8 mouse cellular contexts compared by ENCODE assay signal in the genomic region with DNA sequence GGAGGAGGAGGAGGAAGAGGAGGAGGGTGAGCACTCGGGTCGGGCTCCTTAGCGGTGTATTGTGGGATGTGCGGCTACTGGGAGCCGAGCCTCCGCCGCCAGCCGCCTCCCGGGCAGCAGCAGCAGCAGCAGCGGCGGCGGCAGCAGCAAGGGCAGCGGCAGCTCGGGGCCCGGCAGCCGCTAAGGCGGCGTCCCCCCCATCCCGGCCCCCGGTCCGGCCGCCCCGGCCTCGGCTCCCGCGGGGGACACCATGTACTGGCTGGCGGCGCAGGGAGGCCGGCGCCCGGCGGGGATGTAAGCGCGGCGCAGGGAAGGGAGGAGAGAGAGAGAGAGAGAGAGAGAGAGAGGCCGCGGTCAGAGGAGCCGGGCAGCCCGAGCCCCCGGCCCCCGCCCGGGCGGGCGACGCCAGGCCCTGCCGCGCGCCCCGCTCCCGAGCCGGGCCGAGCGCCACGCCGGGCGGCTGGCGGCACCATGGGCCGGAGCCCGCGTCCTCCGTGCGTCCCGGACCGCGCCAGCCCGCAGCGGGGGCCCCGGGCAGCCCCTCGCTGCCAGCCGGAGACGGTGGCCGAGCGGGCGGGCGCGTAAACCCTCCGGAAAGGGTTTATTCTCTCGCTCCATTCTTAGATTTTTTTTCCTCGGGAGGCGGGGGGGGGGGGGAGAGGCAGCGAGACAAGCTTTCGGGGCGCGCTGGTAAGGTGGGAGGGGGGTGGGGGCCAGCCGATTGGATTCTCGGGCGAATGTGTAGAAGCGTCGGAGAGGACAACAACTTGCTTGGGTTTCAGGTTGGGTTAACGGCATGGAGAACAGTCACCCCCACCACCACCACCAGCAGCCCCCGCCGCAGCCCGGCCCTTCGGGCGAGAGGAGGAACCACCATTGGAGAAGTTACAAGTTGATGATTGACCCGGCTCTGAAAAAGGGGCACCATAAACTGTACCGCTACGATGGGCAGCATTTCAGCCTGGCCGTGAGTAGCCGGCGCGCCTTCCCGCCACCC. TPM values are rescaled to one million over a fixed set of nuclear protein-coding genes. Genes with fewer than 3 reads are reported as not detected.
DNase-seq lines count a peak whose midpoint lies in the region; ATAC-seq and TF ChIP-seq lines count a peak whose summit lies in the region.

Setd1b (plus strand) TSS at position 33 of the 997 bp plus-strand sequence.

- peak within 1 kb of the TSS; percentile 85 for H3K4me3 ChIP-seq in forebrain, postnatal 0 days (ENCODE audit: low read depth, low read length)
- H3K4me3 ChIP-seq in hindbrain, embryonic 16.5 days (ENCODE audit: low read length) = peak within 1 kb of the TSS; percentile 91
- H3K4me3 ChIP-seq in limb, embryonic 11.5 days (ENCODE audit: low read depth, low read length) = peak within 1 kb of the TSS; percentile 95
- H3K4me3 ChIP-seq in midbrain, embryonic 16.5 days (ENCODE audit: low read depth, low read length) = peak within 1 kb of the TSS; percentile 94

- peaks cover 11% of the 10 kb centered on the region for H3K36me3 ChIP-seq in forebrain, postnatal 0 days (ENCODE audit: insufficient read depth)
- peaks cover 11% of the 10 kb centered on the region for H3K36me3 ChIP-seq in hindbrain, embryonic 16.5 days (ENCODE audit: control insufficient read depth, insufficient read depth, low read length)
- peaks cover 15% of the 10 kb centered on the region; the same call in 1 of the 2 replicates for H3K36me3 ChIP-seq in limb, embryonic 11.5 days (ENCODE audit: control insufficient read depth, insufficient read depth, low read length)
- peaks cover 7% of the 10 kb centered on the region; the same call in 1 of the 2 replicates for H3K36me3 ChIP-seq in midbrain, embryonic 16.5 days (ENCODE audit: control insufficient read depth, insufficient read depth, low read length)

- H3K27ac ChIP-seq in forebrain, postnatal 0 days (ENCODE audit: low read depth, low read length) = peak within 1 kb of the TSS; percentile 100
- H3K27ac ChIP-seq in hindbrain, embryonic 16.5 days (ENCODE audit: low read depth, low read length) = peak within 1 kb of the TSS; percentile 99
- H3K27ac ChIP-seq in limb, embryonic 11.5 days (replicated peaks; ENCODE audit: low read depth, low read length) = peak within 1 kb of the TSS; percentile 100
- peak within 1 kb of the TSS; percentile 100 for H3K27ac ChIP-seq in midbrain, embryonic 16.5 days (ENCODE audit: low read length)

- H3K4me1 ChIP-seq in forebrain, postnatal 0 days (ENCODE audit: insufficient read depth) = peaks cover 14% of the 10 kb centered on the region; the same call in 1 of the 2 replicates
- H3K4me1 ChIP-seq in hindbrain, embryonic 16.5 days (ENCODE audit: control insufficient read depth, insufficient read depth, low read depth, low read length) = peaks cover 27% of the 10 kb centered on the region
- H3K4me1 ChIP-seq in limb, embryonic 11.5 days (ENCODE audit: control insufficient read depth, insufficient read depth, low read length) = peaks cover 31% of the 10 kb centered on the region
- peaks cover 31% of the 10 kb centered on the region for H3K4me1 ChIP-seq in midbrain, embryonic 16.5 days (ENCODE audit: control insufficient read depth, insufficient read depth, low read length)

- TF ChIP-seq CTCF in forebrain, postnatal 0 days (IDR thresholded peaks at IDR 0.05; ENCODE audit: low read depth) = no peak

- WGBS in forebrain, postnatal 0 days = 6% methylated on average over 69 of the region's 103 CpGs
- under 1% methylated on average over 85 of the region's 103 CpGs for WGBS in hindbrain, embryonic 16.5 days
- 0% methylated on average over 68 of the region's 103 CpGs for WGBS in limb, embryonic 11.5 days
- under 1% methylated on average over 51 of the region's 103 CpGs for WGBS in midbrain, embryonic 16.5 days

- no peaks in the 10 kb centered on the region for H3K9me3 ChIP-seq in forebrain, postnatal 0 days (ENCODE audit: low read length)
- no peaks in the 10 kb centered on the region for H3K9me3 ChIP-seq in hindbrain, embryonic 16.5 days (ENCODE audit: control insufficient read depth, low read length)
- no peaks in the 10 kb centered on the region for H3K9me3 ChIP-seq in limb, embryonic 11.5 days (ENCODE audit: control insufficient read depth, low read length)
- H3K9me3 ChIP-seq in midbrain, embryonic 16.5 days (replicated peaks; ENCODE audit: control insufficient read depth, low read length, poor library complexity, severe bottlenecking) = no peaks in the 10 kb centered on the region

- no peaks in the 10 kb centered on the region for H3K27me3 ChIP-seq in forebrain, postnatal 0 days (ENCODE audit: insufficient read depth, low read length)
- no peaks in the 10 kb centered on the region for H3K27me3 ChIP-seq in hindbrain, embryonic 16.5 days (replicated peaks; ENCODE audit: control insufficient read depth, insufficient read depth, low read length)
- no peaks in the 10 kb centered on the region for H3K27me3 ChIP-seq in limb, embryonic 11.5 days (ENCODE audit: control insufficient read depth, insufficient read depth, low read length)
- no peaks in the 10 kb centered on the region for H3K27me3 ChIP-seq in midbrain, embryonic 16.5 days (ENCODE audit: control insufficient read depth, insufficient read depth, low read depth, low read length)

- peak within 1 kb of the TSS; percentile 97 for H3K4me2 ChIP-seq in forebrain, postnatal 0 days (ENCODE audit: low read depth)
- H3K4me2 ChIP-seq in hindbrain, embryonic 16.5 days (ENCODE audit: low read length) = peak within 1 kb of the TSS; percentile 96
- peak within 1 kb of the TSS; percentile 100 for H3K4me2 ChIP-seq in limb, embryonic 11.5 days (ENCODE audit: low read depth, severe bottlenecking)
- H3K4me2 ChIP-seq in midbrain, embryonic 16.5 days (ENCODE audit: low read length) = peak within 1 kb of the TSS; percentile 95

- DNase-seq in right cerebral cortex, adult 18-20 months = peak; percentile 65
- no peak for DNase-seq in right cerebral cortex, postnatal 36 days (ENCODE audit: low spot score in 2 of 2)
- peak; percentile 81 for DNase-seq in brain, adult 2 months (ENCODE audit: low read depth, low spot score)
- DNase-seq in forebrain, postnatal 0 days = peak; percentile 37
- DNase-seq in limb, embryonic 11.5 days (ENCODE audit: low spot score) = peak; percentile 68
- DNase-seq in thymus, postnatal 25 days = peak; percentile 77

- H3K9ac ChIP-seq in forebrain, postnatal 0 days = peak within 1 kb of the TSS; percentile 100
- peak within 1 kb of the TSS; percentile 100 for H3K9ac ChIP-seq in hindbrain, embryonic 16.5 days (ENCODE audit: low read depth, low read length)
- H3K9ac ChIP-seq in limb, embryonic 11.5 days (ENCODE audit: low read length) = peak within 1 kb of the TSS; percentile 100
- H3K9ac ChIP-seq in midbrain, embryonic 16.5 days (ENCODE audit: low read depth, low read length) = peak within 1 kb of the TSS; percentile 100

- peak; percentile 10; the same call in 1 of the 2 replicates for ATAC-seq in forebrain, postnatal 0 days
- peak; percentile 13 for ATAC-seq in hindbrain, embryonic 16.5 days
- ATAC-seq in limb, embryonic 11.5 days (ENCODE audit: insufficient number of reproducible peaks, low FRiP score, low TSS enrichment, low read depth) = 0 out of 2 replicates have a peak, but pooled peaks have one; percentile 1
- 0 out of 2 replicates have a peak, but pooled peaks have one; percentile 2 for ATAC-seq in midbrain, embryonic 16.5 days

RNA-seq across cellular contexts. Expression of gene Setd1b, which starts in this region (rescaled TPM):
- total RNA-seq in forebrain, postnatal 0 days (2014; rRNA removed) = 3.9 and 5.6 TPM in 2 replicates
- 5.1 and 7.6 TPM in 2 replicates for polyA plus RNA-seq in forebrain, postnatal 0 days (2015; fragmentation: Nextera tagmentation; extraction: Ambion mirVana)
- 9.5 and 9.8 TPM in 2 replicates for polyA plus RNA-seq in hindbrain, embryonic 16.5 days (2015; fragmentation: Nextera tagmentation; extraction: Ambion mirVana)
- polyA plus RNA-seq in limb, embryonic 11.5 days (2014; fragmentation: Nextera tagmentation; extraction: Ambion mirVana) = 12.0 and 14.0 TPM in 2 replicates
- 10.0 and 11.8 TPM in 2 replicates for polyA plus RNA-seq in midbrain, embryonic 16.5 days (2015; fragmentation: Nextera tagmentation; extraction: Ambion mirVana)

Comparison
In these comparisons a context has a peak if more than half of its experiments do, and no peak if none do; other contexts are left out.
1. DNase-seq: peak in right cerebral cortex, adult 18-20 months (single experiment), brain, adult 2 months (single experiment), forebrain, postnatal 0 days (single experiment), limb, embryonic 11.5 days (single experiment) and thymus, postnatal 25 days (single experiment); none in right cerebral cortex, postnatal 36 days (0 of 2).
2. Peak in every context shown above with its lines, with median percentiles within 50 percentile points of each other: ATAC-seq, H3K27ac ChIP-seq, H3K4me2 ChIP-seq, H3K4me3 ChIP-seq and H3K9ac ChIP-seq.